Mouse (Mus musculus) right cerebral cortex, postnatal 14 days (tissue): ENCODE data around the gene Mfsd5.

Source experiments
- DNase-seq: peaks from one replicate; pipeline ENCODE4 v3.0.0; 2022

Gene Mfsd5

DNA sequence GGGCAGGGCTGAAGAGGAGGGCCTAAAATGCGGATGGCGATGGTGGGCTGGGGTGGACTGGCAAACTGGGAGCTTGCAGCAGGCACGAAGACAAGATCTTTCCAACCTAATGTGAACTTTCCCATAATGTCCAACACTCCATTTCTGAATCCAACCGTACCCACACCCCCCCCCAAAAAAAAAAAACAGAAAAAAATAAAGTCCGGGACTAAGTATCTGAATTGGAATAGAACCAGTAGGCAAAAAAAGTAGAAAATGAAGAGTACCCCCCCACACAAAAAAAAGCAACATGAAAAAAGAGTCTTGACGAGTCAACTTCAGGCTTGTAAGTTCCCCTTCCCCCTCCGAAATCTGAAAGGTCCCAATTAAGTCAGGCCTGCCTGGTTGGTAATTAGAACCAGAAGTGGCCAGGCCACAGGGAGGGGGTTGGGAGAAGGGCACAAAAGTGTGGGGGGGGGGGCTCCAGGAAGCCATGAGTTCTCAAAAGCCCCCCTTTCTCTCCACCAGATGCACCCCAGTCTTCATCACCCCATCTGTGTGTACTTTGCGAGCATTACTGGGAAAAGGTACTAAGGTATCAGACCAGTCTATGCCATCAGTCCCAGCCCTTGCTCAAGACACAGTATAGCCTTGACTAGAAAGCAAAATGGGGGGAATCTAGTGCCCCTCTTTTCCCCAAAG lies 31.0 kb upstream of the Mfsd5 start:
- DNase-seq = no peak

DNA sequence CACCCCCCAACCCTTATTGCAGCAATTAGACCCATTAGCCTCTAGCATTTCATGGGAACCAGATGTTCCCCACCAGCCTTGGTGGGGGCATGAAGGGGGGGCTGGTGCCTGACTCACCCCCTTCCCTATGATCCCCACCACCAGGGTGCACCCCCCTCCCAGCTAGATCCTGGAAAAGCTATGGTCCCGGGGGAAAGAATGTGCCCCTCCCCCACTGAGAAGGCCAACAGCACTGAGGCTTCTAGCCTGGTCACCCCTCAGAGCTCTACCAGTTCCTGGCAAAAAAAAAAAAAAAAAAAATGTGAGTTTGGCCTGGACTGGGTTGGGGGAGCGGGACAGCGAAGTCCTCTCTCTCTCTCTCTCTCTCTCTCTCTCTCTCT lies 30.5 kb upstream of the Mfsd5 start:
- DNase-seq = no peak

DNA sequence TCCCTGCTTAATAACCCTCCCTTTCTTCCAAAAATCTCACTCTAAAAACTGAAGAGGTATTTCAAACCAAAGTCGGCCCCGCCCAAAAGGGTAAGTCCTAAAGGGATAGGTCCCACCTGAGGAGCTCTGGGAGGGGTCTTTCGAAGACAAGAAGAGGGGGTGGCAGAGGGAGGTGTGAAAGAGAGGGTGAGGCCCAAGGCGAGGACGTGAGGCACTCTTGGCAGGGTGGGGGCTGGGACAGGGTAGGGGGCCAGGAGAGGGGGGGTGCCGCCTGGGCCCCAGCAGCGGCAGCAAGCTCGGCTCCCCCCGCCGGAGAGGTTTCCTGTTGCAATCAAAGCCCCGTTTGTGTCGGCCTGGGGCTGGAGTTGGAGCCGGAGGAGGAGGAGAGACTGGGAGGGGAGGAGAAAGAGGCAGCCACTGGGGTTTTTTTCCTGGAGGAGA lies 30.0 kb upstream of the Mfsd5 start:
- DNase-seq = no peak

DNA sequence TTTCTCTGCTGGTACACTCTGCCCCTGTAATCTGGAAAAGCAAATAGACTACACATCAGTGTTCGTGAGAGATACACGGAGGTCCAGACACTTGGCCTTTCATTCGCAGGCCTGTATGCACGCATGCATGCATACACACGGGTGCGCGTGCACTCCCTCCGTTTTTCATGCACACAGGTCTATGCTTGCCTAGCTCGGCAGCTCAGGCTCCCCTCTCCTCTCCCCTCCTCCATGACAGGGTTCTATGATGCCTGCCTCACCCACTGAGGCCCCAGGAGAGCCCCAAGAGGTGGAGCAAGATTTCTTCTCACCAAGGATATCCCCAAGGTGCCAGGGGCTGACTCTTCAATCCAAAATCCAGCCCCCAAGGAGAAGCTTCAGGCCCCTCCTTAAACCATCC lies 29.3 kb upstream of the Mfsd5 start:
- DNase-seq = no peak

DNA sequence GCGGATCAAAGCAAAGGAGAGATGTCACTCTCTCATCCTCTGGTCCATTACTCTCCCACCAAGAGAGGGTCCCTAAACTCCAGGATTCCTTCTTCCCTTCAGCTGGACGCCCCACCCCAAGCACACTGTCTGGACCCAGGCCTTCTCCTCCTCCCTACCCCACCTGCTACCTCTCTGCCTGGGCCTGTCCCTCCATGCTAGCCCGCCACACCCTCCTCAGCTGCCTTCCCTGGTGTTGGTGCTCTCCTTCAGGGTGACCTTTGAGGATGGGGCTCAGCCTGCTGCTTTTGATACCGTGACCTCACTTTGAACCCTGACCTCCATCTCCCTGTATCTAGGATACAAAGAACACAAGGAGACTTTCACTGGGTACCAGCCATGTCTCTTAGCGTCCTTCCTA lies 28.7 kb upstream of the Mfsd5 start:
- no peak for DNase-seq

DNA sequence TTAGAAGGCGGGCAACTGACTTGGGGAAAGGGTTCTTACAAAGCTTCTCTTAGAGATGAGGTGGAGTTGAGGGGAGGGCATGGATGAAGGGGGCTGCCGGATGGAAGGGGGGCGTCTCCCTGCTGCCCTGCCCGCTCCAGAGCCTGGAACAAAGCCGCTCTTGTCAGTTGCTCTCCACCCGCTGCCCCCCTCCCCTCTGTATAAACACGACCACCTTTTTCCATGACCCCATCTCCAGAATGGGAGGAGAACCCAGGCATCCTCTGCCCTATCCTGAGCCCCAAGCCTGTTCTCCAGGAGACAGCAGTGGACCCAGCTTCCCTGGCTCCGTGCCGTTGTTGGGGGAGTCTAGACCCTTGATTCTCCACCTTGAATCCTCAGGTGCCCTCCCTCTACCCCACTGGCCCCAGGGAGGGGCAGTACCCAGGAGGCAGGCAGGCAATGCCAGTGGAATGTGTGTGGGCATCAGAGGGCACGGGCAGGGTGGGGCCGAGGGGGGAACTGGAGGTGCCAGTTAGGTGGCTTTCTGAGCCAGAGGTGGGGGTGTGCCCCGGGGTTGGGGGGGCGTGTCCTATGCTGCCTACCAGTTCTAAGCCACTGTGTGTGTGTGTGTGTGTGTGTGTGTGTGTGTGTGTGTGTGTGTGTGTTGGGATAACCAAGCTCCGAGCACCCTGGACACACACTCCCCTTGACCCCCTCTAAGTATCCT lies 23.6 kb upstream of the Mfsd5 start:
- DNase-seq = no peak

DNA sequence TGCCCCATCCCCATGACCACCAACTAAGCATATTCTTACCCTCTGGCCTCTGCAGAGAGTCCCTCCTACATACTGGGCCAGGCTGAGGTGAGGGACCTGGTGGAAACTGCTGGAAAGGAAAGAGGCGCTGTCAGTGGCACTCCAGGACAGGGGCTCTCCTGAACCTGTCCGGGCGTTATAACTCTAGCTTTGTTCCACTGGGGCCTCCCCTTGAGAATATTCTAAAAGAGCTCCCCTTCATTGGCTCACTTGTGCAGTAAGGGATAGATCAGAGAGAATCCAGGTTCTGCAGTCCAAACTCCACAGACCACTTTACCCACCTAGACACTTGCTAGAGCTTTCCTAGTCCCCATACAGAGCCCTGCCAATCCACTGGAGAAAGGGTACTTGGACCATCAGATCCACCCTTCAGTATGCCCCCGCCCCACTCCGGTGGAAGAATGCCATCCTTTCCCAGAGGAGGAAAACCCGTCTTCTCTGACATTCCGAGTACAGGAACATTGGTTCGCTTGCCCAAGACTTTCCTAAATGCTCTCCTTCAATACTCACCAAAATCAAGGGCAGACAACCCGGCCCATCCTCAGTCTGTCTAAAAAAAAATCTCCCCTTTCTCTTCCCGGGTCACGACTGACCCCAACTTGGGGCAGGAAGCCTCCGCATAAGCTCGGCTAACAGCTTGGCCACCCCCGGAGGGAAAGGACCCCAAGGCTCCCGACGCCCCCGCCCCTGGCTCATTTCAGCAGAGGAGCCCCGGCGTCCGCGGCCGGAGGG lies 22.6 kb upstream of the Mfsd5 start:
- no peak for DNase-seq

DNA sequence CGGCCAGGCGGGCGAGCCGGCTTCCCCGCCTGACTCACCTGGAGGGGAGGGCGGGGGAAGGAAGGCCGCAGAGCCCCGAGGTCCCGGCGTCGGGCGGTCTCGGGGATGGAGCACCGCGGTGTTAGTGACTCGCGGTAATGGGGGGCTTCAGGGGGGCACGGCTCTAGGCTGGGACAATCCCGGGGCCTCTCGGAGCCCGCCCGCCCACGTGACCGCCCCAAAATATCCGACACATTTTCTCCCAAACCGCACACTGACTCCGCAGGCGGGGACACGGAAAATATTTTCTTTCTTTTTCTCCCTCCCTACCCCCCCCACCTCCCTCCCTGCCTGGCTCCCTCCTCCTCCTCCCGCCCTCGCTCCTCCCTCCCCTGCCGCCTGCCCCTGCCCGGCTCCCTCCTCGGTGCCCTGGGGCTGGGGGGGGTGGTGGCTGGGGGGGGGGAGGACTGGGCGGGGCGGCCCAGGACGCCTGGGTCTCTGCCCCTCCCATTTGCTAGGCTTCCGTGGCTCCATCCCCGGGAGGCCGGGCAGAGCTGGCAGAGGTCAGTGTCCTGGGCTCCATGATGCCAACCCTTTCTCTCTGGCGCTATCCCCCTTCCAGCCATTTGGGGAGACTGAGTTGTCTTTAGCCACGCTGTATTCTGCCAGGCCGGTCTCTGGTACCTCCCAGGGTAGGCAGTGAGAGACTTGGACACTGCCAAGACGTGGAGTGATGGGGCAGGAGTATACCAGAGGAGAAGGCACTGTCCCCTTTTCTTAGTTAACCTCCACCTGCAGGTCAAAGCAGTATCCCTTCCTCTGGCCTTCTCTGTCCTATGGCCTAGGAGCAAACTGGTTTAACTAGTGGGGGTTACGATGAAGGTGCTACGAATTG lies 21.8 kb upstream of the Mfsd5 start, which contains the start of gene Rarg:
Gene Rarg, minus strand, starts transcription at position 316 of the 874 bp plus-strand sequence.
- no peak for DNase-seq

DNA sequence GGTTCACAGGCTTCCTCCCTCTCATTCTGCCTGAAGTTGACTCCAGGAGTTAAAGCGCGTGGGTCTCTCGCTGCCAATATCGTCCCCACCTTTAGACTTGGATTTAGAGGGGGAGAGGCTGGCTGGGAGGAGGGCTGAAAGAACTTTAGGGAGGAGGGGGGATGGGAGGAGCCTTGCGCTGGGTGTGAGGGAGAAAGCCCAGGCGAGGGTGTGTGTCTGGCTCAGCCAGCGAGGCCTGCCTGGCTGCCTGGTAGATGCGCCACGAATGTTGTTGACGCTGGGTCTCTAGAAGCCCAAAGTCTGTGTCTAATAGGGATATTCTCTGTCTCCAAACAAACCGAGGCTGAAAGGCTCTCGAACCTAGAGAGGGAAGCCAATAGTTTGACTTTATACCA lies 21.2 kb upstream of the Mfsd5 start:
- no peak for DNase-seq

DNA sequence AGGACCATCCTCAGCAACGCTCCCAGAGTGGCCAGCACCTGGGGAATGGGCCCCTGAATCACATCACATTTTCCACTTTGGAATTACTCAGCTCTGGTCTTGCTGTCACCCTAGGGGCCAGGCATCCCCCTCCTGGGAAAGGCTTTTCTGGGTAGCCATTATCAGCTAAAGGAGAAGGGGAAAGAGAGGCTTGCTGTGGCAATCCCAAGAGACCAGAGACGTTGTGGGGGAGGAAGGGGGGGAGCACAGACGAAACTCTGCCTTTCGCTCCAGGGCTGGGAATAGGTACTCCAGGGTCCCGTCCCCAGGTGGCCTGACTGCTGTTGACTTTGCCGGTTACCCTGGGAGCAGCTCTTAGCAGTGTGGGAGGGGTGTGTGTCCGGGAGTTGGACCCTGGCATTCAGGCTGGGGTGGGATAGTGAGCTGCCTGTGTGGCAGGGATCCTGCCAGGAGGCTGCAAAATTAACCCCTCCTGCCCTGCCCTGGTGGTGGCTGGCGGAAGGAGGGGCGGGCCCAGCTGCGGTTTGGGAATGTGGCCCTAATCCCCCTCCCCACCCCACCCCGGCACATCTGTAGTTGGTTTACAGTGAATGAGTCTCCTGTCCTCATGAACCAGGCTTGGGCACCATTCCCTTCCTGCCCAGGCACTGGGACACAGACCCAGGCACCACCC lies 20.5 kb upstream of the Mfsd5 start:
- DNase-seq = no peak

DNA sequence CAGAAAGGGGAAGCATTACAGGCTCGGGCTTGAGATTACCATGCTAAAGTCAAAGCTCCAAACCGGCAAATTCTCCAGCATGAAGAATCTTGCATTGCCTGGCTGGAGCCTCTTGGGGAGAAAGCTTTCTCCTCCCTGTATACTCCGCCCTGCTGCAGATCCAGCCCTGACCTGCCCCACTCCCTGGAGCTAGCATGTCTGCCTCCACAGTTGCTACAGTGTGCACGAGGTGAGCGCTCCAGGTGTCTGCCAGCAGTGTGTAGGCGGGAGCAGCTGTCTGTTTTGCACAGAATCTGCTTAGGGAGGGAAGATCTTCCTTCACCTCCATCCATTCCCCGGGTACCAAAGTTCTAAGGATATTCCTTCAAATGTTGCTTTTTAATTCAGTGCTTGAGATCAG lies 16.7 kb upstream of the Mfsd5 start:
- DNase-seq = no peak

DNA sequence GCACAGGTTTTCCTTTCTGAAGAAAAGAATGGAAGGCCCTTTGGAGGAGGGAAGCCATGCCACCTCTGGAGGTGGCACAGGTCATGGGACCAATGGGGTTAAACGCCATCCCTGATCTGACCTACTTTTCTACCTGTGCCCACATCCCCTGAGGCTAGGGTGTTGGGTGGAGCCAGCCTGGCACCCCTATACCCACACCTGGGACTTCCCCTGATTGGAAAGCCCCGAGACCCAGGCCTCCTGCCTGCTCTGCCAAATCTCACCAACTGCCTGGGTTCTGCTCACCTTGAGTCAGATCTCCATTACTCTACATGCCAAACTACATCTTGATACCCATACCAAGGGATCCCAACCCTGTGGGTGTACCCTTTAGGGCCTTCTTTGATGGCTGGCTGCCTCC lies 16.2 kb upstream of the Mfsd5 start:
- no peak for DNase-seq

DNA sequence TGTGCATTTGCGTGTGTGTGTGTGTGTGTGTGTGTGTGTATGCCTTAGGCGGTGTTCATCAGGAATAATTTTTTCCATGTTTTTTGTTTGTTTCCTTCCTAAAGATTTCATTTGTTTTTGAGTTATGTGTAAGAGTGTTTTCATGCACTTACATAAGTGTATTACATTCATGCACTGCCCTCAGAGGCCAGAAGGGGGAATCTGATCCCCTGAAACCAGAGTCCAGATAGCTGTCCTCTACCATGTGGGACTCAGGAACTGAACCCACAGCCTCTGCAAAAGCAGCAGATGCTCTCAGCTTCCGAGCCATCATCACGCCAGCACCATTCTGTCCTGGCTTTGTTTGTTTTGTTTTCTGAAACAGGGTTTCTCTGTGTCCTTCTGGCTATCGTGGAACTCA lies 13.7 kb upstream of the Mfsd5 start:
- no peak for DNase-seq

DNA sequence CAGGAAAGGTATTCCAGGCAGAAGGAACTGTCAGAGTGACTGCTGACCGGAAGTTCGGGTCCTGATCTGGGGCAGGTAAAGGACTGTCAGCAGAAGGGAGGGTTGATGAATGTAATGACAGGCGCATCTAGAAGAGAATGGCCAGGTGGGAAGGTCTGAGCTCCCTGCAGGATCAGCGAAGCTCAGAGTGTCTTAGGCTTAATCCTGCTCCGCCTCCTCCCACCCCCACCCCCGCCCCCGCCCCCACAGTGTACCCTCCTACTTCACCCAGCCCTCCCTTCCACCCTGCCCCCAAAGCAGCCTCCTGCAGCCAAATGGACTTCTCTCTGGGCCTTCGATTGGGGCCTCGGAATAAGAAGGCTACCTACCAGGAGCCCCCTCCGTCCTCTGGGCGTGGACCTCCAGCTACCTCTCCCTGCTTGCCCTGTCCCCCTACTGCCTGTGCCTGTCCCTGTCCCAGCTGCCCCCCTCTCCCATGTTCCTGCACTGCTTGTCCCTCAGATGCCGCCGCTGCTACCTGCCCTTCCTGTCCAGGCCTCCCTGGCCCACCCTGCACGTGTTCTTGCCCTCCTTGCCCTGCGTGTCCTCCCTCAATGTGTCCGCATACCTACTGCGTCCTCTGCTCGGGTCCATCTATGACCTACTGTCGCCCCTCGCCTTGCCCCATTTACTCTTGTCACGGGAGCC lies 8.8 kb upstream of the Mfsd5 start, which contains the start of gene Gm9918:
Gene Gm9918, plus strand, starts transcription at position 290 of the 687 bp plus-strand sequence.
- no peak for DNase-seq

DNA sequence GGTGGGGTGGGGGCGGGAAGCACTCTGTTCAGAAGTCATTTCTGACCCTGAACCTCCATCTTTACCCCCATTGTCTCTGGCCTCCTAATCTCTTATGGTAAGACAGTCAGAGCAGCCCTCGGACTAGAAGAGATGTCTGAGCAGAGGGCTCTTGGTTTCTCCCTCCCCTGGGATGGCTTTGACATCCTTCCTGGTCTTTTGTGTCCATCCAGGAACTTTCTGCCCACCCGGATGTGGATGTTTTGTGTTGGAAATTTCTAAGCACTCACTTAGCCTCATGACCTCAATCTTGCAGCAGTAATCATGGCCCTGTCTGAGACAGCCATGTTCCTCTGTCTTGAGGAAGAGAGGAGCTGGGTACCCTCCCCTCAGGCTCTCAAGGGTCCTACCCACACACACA lies 7.8 kb upstream of the Mfsd5 start:
- DNase-seq = no peak

DNA sequence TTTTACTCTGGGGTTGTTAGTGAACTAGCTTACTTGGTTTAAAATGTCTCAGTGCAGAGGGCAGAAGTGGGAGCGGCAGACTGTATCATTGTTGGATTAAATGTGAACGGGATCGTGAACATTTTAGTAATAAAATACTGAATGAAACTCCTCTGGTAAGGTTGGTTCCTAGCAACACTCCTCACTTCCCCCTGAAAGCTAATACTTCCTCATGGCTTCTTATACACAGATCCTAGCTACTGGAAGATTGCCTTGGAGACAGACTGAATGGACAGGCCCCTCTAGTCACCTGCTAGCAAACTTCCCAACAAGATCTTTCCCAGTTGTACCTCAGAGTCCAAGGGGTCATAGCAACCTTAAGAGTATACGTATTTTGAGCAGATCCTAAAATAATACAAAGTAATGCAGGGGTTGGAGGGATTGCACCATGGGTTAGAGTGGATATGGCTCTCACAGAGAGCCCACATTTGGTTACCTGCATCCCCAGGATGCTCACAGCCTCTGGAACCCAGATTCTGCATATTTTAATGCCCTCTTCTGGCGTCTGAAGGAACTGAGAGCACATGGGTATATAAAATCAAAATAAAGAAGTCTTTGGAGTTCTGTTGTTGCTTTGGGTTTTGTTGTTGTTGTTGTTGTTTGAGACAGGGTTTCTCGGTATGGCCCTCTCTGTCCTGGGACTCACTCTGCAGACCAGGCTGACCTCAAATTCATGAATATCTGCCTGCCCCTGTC lies 5.1 kb upstream of the Mfsd5 start:
- no peak for DNase-seq

DNA sequence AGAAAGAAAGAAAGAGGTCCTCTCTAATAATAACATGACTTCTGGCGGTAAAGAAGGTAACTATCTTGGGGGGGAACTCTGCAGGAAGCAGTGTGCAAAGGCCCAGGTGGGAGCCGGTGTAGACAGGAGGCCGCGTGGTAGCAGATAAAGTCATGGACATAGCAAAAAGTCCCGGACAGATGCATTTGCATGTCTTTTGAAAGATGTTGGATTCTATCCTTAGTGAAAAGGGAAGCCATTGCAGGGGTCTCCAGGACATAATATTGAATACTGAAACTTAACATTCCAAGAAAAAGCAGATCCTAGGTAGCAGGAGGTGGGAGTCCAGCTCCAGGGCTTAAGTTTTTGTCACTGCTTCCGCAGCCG lies 545 bp upstream of the Mfsd5 start:
- DNase-seq = no peak

DNA sequence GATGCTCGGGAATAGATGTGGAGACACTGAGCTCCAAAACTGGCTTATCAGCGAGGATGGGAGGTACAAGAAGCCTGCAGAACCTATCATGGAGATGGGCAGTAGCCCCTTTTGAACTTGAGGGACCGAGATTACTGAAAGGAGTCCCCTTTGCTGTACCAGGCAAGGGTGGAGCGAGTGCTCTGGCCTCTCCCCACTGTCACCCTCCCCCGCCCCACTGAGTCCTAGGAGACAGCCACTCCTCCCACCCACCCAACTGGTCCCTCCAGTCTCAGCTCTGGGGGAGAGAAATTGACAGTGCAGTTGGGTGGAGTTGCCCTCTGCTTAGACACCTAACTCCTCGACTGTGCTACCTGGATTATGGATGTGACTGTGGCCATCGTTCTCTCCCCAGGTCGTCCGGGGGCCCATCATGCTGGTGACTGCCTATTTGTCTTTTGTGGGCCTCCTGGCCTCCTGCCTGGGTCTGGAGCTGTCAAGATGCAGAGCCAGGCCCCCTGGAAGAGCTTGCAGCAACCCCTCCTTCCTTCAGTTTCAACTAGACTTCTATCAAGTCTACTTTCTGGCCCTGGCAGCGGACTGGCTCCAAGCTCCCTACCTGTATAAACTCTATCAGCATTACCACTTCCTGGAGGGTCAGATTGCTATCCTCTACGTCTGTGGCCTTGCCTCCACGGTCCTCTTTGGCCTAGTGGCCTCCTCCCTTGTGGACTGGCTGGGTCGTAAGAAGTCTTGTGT lies 698 bp downstream of the Mfsd5 start:
- no peak for DNase-seq

DNA sequence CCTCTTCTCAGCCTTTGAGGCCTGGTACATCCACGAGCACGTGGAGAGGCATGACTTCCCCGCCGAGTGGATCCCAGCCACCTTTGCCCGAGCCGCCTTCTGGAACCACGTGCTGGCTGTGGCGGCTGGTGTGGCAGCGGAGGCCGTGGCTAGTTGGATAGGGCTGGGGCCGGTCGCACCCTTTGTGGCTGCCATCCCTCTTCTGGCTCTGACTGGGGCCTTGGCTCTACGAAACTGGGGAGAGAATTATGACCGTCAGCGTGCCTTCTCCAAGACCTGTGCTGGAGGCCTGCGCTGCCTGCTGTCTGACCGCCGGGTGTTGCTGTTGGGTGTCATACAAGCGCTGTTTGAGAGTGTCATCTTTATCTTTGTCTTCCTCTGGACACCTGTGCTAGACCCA lies 1.4 kb downstream of the Mfsd5 start:
- DNase-seq = no peak
